Mouse (Mus musculus) right cerebral cortex, adult 18-20 months (tissue): Measurements from ENCODE around the gene Rufy3.

Source experiments
- DNase-seq: peaks from one replicate; pipeline ENCODE4 v3.0.0; 2022; ENCODE audit warnings: mixed read lengths

Gene Rufy3

GRCm38 (mm10) chr5:88575506-88576338, 10.9 kb downstream of the Rufy3 start:
- no peak for DNase-seq

DNA sequence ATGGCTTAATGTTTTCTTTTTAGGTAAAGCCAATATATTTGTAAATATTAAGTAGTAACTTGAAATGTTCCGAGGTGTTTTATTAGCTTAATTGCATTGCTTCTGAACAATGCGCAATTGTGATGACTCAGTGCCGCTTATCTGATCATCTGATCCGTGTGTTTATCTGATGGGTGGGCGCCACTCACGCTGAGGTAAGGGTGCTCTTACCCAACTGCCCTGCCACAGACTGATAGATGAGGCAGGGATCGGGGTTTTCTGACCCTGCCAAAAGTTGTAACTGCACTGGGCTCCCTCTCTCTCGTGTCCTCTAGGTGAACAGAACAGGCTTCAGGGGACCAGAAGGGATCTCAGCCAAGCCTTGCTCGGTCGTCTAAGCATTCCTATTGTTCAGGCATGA, 15.8 kb downstream of the Rufy3 start:
- no peak for DNase-seq

DNA sequence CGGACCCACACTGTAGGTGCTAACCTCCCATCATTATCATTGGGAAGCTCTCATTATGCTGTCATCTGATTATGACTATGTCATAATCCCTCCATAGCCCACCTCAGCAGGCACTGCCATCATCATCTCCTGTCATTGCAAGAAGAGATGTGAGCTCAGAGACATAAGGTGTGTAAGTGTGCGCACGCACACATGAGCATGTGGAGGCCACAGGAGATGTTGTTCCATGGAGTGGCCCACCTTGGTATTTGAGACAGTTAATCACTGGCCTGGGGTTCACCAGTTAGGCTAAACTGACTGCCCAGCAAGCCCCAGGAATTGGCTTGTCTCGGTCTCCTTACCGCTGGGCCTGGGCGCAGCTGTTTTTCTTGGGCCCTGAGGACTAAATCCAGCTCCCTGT, 16.5 kb downstream of the Rufy3 start:
- DNase-seq: no peak

- peak; percentile 95 for DNase-seq
These were observed 18.6 kb downstream of the Rufy3 start for GRCm38 (mm10) chr5:88583271-88584031.

- DNase-seq: peak; percentile 38
These were observed 19.2 kb downstream of the Rufy3 start for GRCm38 (mm10) chr5:88584061-88584460.

DNA sequence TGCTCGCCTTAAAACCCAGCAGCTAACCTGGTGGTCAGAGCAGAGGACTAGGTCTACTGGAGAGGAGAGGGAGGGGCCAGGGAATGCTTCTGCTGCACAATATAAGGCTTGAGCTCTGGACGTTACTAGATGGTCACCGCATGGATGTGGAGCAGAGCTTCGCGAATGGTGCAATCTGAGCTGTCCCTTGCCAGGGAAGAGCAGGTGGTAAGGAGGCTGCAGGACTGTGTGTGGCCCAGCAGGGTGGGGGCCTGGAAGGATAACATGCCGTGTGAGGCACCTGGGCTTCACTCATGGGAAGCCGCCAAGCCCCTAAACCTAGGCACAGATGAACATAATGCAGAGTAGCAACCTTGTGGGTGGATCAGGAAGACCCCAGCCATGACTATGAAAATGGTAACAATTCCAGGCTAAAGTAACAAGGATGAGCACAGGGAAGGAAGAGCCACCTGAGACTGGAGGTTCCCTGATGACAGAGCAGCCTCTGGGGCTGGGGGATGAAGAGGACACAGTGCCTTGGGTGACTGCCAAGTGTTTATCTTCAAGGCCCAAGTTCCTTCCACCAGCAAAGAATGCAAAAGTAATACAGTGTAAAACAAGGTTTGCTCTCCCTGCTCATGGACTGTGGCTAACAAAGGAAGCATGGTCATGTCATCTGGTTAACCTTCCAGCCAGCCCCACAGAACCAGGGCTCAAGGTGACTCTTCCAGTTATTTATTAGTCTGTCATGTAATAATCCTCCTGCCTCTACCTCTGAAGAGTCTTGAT, 21.8 kb downstream of the Rufy3 start:
- peak; percentile 20 for DNase-seq

DNA sequence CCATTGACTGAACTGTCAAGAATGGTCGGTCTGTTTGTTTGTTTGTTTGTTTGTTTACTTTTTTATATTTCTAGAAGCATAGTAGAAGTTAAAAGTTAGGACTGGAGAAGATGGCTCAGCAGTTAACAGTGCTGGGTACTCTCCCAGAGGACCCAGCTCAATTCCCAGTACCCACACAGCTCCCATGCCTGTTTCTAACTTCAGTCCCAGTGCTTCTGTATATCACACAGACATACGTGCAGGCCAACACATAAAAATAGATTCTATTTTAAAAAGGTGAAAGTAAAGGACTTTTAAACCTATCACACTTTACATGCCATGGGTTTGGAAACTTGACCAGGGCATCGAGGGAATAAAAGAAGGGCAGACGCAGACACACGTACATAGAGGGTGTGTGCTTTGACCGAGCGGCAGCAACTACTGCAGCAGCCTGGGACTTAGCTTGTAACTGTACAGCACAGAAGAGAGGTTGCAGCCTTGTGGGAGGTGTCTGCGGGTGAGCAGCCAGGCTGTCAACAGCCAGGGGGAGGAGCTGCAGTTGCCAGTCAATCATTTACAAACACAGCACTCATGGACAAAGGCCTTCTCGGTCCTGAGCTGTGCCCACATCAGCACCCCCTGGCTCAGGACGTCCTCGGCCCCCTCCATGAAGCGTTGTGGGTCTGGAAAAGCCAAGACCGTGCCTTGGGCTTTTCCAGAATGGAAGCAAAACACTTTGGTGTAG, 22.5 kb downstream of the Rufy3 start:
- DNase-seq: peak; percentile 33

DNA sequence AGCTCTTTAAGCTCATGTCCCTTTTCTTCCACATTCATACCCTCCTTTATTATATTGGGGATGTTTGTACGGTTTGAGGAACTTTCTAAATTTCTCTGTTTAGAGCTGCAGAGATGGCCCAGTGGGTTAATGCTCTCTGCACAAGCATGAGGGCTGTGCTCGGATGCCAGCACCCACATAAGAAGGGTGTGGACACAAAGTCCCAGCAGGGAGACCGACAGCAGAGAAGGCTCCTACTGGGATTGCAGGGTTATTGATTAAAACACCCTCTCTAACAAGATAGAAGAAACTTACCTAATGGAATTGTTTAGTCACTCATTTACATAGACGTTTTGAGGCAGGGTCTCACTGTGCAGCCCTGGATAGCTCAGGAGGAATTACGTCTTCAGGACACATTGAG, 23.6 kb downstream of the Rufy3 start:
- no peak for DNase-seq

DNA sequence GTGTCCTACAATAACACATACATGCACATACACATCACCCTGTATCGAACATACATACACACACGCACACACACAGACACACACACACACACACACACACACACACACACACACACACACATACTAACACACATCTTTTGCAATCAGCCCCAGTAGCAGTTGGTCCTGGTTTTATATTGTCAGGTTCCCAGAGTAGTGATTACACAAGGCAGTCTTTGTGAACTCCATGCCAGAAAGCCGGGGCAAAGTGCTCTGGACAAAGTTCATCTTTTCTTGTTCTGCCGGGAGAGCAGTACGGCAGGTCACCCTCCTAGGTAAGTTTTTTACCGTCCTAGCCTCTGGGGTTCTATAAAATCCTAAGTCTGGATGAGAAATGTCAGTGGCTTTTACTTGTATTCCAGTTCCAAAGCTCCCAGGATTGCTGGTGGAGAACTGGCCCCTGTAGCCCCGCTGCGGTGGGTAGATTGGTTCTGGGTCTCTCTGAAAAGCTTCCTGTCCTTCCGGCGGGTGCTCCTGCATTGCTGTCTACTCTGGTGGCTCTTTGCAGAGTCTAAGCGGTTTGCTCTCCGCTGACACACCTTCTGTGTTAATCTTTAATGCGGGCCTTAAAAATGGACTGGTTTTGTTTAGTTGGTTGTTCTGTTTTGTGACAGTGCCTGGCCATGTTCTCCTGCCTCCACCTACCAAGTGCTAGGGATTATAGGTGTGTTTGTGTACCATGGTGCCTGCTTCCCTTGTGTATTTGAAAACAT, 28.8 kb downstream of the Rufy3 start:
- DNase-seq: no peak

- DNase-seq: no peak
These were observed 29.3 kb downstream of the Rufy3 start for GRCm38 (mm10) chr5:88594173-88594569.

DNA sequence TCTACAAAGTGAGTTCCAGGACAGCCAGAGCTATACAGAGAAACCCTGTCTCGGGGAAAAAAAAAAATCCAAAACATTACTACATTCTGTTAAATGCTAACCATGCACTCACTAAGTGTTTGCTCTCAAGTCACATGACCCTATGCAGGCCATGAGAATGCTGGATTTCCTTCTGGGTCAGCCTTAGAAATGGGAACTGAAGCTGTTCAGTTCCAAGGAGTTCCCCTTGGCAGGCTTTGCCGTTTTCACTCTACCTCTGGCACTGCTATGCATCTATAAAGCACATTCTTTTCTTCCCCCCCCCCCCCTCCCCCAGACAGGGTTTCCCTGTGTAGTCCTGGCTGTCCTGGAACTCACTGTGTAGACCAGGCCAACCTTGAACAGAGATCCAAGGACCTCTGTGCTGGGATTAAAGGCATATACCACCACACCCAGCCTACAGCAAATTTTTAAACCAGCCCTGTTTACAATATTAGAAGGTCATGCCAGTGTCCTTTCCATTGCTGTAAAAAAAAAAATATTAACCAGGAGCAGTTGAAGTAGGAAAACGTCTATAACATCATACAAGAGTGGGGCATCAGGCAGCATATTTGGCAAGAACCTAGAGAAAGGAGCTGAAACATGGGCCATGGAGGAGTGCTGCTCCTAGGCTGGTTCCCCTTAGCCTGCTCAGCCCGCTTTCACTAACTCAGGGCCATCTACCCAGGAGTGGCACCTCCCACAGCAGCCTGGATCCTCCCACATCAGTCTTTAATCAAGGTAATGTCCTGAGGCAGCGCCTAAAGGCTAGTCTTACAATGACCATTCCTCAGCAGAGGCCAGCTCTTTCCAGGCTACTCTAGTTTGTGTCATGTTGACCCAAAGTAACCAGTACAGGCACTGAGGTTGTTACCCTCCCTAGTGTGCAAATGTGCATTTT, 31.0 kb downstream of the Rufy3 start:
- no peak for DNase-seq

DNA sequence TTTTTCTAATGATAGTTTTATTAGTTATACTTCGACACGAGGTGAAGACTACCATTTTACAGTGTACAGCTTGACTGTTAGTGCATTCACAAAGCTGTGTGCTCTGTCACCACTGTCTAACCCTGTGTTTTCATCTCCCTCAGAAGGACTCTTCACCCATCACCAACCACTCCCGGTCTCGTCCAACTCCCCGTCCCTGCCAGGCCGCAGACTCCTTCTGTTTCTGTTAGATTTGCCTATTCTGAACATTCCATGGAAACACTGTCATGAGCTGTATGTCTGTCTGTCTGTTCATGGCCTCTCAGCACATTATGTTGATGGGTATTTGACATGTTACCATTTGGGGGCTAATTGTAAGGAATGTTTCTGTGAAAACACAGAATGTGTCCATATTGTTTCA, 34.1 kb downstream of the Rufy3 start:
- DNase-seq: no peak

- no peak for DNase-seq
These were observed 37.2 kb downstream of the Rufy3 start for GRCm38 (mm10) chr5:88602030-88602429.

DNA sequence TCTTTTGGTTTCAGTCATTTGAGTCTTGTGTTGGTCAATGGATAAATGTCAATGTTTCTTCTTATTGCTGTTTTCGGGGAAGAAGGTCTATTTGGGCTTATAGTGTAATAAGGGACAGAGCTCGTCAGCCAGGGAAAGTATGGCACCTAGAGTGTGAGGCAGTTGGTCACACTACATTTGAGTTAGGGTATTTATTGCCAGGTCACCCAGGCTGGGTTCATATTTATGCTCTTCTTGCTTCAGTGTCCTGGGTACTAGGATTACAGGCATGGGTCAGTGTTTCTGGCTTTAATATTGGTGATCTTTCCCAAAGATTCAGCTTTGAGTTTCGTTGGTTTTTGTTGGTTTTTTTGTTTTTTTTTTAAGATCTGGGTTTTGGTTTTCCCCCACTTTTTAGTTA, 37.9 kb downstream of the Rufy3 start:
- no peak for DNase-seq

DNA sequence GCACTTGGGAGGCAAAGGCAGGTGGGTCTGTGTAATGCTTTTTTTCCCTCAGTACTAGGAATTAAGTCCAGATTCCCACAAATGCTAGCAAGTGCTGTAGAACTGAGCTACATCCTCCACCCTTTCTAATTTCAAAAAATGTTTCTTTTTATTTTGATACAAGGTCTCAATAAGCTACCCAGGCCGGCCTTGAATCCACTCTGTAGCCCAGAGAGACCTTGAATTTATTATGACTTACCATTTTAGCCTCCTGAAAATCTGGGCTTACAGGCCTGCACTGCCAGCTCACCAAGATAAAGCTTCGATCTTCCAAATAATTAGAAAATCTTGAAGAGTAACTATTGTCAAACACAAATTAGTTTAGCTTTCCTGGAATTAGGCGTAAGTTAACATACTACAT, 39.2 kb downstream of the Rufy3 start:
- DNase-seq: no peak

DNA sequence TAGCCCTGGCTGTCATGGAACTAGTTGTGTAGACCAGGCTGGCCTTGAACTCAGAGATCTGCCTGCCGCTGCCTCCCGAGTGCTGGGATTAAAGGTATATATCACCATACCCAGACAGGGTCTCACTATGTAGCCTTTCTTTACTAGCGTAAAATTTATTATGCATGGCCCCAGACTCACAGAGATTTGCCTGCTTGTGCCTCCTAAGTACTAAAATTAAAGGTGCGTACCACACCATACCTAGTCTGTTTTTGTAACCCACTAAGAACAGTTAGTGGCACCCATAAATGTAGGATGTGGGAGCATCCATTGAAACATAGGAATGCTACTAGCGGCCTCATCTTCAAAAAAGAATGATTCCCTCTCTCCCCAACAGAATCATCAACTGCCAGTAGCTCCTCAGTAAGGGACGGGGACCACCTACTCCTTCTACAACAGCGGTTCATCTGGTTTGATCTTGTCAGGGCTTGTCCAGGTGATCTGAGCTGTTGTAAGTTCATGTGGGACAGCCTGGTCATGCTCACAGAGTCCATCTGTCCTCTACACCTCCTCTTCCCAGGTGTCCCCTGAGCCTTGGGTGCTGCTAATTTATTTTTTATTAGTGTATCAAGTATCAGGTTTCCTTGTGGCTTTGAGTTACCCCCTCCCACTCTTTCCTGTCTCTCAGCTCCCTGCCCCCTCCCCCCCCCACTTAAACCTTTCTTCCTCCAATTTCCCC, 40.0 kb downstream of the Rufy3 start:
- DNase-seq: no peak

DNA sequence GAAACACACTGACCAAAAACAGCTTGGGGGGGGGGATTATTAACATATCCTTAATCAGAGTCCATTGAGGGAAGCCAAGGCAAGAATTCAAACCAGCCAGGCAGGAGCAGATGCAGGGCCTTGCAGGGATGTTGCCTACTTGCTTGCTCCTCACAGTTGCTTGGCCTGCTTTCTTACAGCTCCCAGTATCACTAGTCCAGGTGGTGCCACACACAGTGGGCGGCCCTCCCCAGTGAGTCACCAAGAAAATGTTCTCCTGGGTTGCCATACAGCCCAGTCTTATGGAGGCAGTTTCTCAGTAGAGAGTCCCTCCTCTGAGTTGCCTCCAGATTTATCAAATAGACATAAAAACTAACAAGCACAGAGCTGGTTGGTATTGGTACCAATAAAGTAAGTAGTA, 49.3 kb downstream of the Rufy3 start:
- peak; percentile 44 for DNase-seq

DNA sequence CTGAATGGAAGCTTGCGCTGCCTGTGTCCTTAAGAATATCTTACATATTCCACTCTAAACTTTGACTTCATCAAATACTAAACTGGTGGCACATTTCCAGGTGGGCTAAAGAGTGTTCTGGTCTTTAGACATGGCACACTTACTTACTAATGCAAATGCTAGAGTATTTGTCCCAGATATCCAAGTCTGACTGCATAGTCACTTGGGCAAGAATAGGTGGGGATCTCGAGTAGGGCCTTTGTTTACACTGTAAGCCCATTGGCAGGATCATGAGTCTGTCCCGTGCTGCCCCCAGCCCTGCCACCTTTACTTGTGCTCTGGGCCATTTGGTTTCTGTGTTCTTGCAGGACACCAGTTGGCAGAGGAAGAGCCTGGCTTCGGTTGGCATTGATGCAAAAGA, 52.1 kb downstream of the Rufy3 start:
- no peak for DNase-seq

- DNase-seq: no peak
These were observed 62.7 kb downstream of the Rufy3 start for GRCm38 (mm10) chr5:88627545-88627944.

DNA sequence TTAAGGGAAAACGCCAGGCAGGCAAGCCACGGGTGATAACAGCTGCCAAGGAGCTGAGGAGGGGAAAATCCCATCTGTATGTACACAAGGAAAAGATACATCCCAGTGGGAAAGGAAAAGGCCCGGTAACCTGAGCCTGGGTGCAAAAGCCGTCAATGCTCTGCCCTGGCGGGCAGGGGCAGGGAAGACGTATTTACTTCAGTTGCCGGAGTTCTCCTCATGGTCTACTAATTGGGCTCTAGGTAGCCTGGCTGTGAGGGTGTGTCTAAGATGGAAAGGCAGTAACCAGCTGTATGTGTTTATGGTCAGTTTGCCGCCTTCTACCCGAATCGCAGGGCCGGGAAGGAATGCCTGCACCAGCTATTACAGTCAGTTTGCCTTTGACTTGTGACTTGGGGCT, 64.3 kb downstream of the Rufy3 start:
- DNase-seq: no peak
